Mouse (Mus musculus): Measurements from ENCODE around the gene Sgsm2.
"Not testable (repeated sequence)": the region's sequence is repeated elsewhere in the genome, so short reads cannot be mapped to it uniquely, and the experiment has no call there.

The Sgsm2 gene

GRCm38 (mm10) chr11:74829812-74830211 is 67.0 kb downstream of the Sgsm2 start:
- peak; percentile 91 for DNase-seq (ENCODE audit: low read depth, low spot score)

DNA sequence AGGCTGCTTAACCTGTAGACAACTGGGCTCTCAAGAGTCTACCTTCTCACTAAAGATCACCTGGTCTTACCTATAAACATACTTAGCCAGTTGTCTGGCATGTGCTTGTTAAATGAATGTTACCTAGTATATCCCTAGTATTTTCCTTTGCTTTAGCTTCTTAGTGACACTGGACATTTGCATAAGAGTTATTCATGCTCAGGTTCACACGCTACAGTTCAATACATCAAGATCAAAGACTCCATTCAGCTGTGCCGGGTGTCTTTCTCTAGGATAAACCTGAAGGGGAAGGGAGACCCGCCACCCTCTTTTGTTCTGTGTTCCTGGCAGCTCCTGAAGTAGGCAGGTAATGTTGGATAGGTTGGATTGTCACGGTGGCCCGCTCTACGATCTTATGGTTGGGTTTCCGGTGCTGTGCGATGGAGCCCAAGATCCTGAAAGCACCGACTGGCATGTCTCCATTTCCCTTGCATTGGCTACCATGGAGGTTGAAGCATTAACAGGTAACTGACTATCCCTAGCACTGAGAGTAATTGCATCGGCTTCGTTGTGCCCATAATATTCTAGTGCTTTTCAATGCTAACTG is 67.8 kb downstream of the Sgsm2 start:
- peak; percentile 29 for DNase-seq (ENCODE audit: low read depth, low spot score)

GRCm38 (mm10) chr11:74828404-74828931 is 68.4 kb downstream of the Sgsm2 start:
- no peak for DNase-seq (ENCODE audit: low read depth, low spot score)

DNA sequence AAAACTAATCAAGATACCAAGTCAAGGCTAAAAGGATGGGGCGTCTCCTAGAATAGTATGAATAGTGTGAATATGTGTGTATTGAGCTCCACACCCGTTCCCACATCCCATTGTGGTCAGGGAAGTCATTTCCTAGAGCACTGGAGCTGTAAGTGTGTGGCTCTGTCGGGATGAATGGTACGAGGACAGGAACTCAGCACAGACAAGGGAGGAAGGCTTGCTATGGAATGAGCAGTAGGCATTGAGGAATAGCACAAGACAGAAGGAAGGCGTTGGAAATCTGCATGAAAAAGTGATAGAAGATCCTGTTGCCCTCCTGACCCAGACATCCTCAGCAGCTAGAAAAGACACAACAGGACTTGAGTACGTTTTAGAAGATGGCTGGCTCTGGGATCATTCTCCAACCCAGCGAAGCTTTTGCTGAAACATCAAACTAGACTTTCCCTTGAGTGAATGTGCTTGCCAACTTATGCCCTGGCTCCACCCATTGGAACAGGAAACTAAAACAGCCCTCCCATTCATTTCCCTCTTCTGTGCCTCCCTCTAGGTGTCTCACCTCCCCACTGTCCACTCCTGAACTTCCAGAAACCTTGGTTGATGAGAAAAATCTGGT is 69.0 kb downstream of the Sgsm2 start:
- no peak for DNase-seq (ENCODE audit: low read depth, low spot score)

GRCm38 (mm10) chr11:74826702-74827101 is 70.2 kb downstream of the Sgsm2 start:
- DNase-seq (ENCODE audit: low read depth, low spot score) = no peak

GRCm38 (mm10) chr11:74826151-74826550 is 70.7 kb downstream of the Sgsm2 start:
- DNase-seq (ENCODE audit: low read depth, low spot score) = no peak

GRCm38 (mm10) chr11:74822746-74823440 is 74.0 kb downstream of the Sgsm2 start:
- no peak for DNase-seq (ENCODE audit: low read depth, low spot score)

- DNase-seq (ENCODE audit: low read depth, low spot score) = no peak
Observed at GRCm38 (mm10) chr11:74821463-74821862, 75.4 kb downstream of the Sgsm2 start.

GRCm38 (mm10) chr11:74820921-74821320 is 75.9 kb downstream of the Sgsm2 start:
- DNase-seq (ENCODE audit: low read depth, low spot score) = no peak

DNA sequence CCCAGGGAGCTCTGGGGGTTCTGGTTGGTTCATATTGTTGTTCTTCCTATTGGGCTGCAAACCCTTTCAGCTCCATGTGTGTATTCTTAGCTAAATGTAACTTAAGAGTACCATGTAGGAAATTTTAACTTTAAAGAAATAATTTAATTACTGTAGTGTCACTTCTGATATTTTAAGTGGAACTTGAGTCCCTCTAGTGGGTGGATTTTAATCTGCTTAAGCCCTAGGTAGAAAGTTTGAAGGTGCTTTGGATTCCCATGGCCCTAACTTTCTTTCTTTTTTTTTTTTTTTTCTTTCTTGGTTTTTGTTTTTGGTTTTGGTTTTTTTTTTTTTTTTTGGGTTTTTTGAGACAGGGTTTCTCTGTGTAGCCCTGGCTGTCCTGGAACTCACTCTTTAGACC is 81.1 kb downstream of the Sgsm2 start:
- peak; percentile 14 for DNase-seq (ENCODE audit: low read depth, low spot score)

GRCm38 (mm10) chr11:74811538-74811937 is 85.3 kb downstream of the Sgsm2 start:
- DNase-seq (ENCODE audit: low read depth, low spot score) = no peak

- DNase-seq (ENCODE audit: low read depth, low spot score) = not testable (repeated sequence)
Observed at GRCm38 (mm10) chr11:74811027-74811426, 85.8 kb downstream of the Sgsm2 start.

- DNase-seq (ENCODE audit: low read depth, low spot score) = peak; percentile 2
Observed at GRCm38 (mm10) chr11:74810134-74810533, 86.7 kb downstream of the Sgsm2 start.

- DNase-seq (ENCODE audit: low read depth, low spot score) = no peak
Observed at GRCm38 (mm10) chr11:74808251-74808853, 88.5 kb downstream of the Sgsm2 start.

DNA sequence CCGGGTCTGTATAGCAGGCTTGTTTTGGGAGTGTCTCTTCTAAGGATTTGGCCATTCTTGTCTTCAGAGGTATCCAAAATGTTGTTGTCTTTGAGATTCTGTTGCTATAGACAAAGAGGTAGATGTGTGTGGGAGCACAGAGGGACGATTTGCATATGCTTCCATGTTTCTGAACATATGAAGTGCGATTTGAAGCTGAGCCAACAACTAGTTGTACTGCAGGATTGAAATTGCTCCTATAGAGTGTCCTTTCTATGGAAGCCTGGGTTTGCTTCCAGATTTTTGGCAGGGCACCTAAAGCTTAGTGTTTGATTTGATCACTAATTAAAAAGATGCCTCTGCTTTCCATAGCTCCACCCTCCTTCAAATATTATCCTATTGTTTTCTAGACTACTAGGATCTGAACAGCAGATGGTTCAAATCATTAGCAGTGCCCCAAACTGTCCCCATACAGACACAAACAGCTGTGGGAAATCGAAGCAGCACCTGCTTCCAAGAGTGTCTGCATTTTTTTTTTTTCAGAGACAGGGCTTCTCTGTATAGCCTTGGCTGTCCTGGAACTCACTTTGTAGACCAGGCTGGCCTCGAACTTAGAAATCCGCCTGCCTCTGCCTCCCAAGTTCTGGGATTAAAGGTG is 89.5 kb downstream of the Sgsm2 start:
- DNase-seq (ENCODE audit: low read depth, low spot score) = no peak

DNA sequence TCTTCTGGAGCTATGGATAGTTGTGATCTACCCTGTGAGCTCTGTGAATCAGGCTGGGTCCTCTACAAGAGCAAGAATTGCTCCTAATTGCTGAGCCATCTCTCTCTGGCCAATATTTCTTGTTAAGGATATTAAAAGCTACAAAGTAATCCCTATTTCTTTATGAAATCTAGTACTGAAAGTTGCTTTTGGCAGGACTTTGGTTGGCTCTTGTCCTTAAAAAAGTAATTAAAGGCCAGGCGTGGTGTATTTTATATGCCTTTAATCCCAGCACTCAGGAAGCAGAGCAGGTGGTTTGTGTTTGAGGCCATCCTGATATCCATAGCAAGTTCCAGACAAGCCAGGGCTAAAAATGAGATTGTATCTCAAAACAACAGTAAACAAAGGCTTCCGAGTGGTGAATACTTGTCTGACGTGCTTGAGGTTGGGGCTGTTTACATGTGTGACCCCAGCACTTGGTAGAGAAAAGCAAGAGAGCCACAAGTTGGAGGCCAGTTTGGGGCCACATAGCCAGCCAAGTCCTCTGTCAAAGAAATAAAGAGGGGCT is 92.7 kb downstream of the Sgsm2 start:
- no peak for DNase-seq (ENCODE audit: low read depth, low spot score)

GRCm38 (mm10) chr11:74800658-74801057 is 96.2 kb downstream of the Sgsm2 start:
- no peak for DNase-seq (ENCODE audit: low read depth, low spot score)
